Mouse (Mus musculus) cerebellum, adult 9-10 months (tissue): Measurements from ENCODE around the gene Ssh2.

Source experiments
- DNase-seq: peaks from one replicate; pipeline ENCODE4 v3.0.0; 2022

The Ssh2 gene

GRCm38 (mm10) chr11:77465111-77465510, 249.0 kb downstream of the Ssh2 start:
- DNase-seq: no peak

DNA sequence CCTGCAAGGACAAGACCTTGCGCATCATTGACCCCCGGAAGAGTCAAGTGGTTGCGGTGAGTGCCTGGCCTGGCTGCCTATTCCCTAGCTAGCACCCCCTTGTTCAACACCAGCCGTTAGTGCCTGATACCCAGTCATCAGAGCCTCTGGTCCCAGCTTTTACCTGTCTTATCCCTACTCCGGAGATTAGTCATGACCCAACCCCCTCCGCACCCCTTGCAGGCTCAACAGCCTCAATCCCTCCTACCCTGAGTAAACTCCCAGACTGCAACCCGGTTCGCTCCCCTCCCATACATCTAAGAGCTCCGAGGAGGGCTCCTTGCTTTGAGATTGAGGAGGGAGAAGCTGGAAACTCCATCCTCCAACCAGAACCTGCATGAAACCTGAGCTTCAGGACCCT, 250.5 kb downstream of the Ssh2 start:
- DNase-seq: no peak

GRCm38 (mm10) chr11:77467157-77467556, 251.1 kb downstream of the Ssh2 start:
- no peak for DNase-seq

- DNase-seq: peak; percentile 79
Measured at GRCm38 (mm10) chr11:77467784-77468183, 251.7 kb downstream of the Ssh2 start.

GRCm38 (mm10) chr11:77468397-77468796, 252.3 kb downstream of the Ssh2 start:
- DNase-seq: no peak

DNA sequence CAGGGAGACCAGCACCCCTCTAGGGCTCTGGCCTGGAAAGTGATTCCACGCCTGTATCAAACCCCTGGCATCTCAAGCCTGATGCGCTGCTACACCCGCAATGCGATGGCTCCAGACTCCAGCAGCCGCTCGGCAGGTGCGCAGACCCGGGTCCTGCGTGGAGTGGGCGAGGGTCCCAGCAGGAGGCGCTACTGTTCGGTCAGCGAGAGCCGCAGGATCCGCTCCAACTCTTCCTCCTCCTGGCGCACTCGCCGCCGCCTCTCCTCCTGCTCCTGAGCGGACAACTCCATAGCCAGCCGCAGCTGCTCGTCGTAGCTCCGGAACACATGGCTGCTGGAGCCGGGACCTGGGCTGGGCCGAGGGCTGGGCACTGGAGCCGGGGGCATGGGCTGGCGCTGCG, 255.3 kb downstream of the Ssh2 start:
- no peak for DNase-seq

DNA sequence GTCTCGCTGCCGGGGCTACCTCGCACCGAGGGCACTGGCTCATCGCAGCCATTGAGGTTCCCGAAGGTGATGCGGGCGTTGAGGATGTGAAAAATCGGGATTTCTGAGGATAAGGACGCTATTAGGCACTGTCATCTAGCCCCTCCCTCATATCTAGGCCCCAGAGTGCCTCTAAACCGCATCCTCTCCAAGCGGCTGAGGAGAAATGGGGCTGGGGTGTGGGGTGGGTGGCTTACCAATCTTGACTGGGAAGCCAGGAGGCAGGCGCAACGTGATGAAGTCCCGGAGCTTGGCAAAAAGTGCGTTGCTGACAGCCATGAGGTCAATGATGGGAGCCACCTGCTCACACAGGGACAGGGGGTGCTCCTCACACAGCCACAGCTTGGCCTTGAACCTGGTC, 256.7 kb downstream of the Ssh2 start:
- DNase-seq: no peak

- DNase-seq: no peak
Measured at GRCm38 (mm10) chr11:77476216-77476615, 260.1 kb downstream of the Ssh2 start.

GRCm38 (mm10) chr11:77476895-77477294, 260.8 kb downstream of the Ssh2 start:
- no peak for DNase-seq

DNA sequence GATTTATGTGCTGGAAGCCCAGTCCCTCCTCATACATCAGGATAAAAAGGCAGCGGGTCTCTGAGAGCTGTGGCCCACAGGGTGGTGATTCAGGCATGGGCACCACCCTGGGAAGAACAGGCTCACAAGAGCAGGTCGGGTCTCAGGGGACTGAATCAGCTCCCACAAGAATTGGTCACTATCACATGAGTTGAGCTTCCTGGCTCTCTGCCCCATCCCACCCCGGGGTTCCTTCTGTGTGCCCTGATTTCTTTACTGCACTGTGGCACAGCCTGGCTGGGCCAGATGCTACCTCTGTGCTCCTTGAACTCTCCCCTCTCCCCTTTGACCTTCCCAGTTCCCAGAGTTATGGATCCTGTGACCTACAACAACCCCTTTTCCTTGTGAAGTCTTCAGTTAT, 267.0 kb downstream of the Ssh2 start:
- DNase-seq: peak; percentile 54

DNA sequence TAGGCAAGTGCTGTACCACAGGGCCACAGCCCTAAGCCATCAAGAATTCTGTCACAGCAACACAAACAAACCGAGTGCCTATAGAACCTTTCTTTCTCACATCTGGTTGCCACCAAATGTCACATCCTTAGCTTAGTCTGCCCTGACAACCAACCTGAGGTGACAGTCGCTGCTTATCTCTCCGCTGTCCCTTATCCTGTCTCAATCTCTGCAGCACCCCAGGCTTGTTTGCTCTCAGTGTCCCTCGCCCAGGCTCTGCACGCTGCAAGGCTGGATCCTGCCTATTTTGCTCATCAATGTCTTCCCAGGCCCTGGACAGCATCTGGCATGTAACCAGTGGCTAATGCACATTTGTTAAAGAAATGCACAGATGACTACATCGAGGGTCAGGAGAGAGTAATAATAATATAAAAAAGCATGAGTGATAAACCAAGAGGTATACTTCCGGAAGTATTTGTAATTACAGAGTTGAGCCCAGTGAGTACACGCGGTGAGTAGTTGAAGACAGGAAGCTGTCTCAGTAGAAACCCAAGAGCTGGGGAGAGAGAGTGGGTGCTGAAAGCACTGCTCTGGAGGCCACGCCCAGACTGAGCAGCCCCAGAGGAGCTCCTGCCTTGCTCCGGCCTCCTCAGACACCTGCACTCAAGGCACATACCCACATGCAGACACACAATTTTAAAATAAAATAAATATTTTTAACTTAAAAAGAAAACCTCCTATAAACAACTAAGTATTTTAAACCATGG, 267.6 kb downstream of the Ssh2 start:
- no peak for DNase-seq

GRCm38 (mm10) chr11:77485229-77485628, 269.1 kb downstream of the Ssh2 start:
- DNase-seq: no peak

DNA sequence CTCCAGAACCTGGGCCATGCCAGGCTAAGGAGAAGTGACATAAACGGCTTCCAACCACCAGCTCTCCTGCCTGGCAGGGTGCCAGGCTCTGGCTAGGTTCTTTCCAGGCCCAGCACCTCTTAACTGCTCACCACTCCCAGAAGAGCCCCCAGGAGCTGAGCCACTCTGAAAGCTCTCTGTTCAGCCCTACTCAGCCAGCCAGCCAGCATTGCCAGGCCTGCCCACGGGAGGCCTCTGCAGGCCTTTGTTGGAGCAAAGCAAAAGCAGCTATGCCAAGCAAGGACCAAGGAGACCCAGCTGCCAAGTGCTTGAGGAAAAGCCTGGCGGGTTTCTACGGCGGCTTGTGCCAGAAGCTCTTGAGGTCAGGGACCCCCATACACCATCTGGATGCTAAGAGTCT, 270.7 kb downstream of the Ssh2 start:
- peak; percentile 78 for DNase-seq

GRCm38 (mm10) chr11:77488771-77489581, 272.9 kb downstream of the Ssh2 start:
- peak; percentile 66 for DNase-seq

DNA sequence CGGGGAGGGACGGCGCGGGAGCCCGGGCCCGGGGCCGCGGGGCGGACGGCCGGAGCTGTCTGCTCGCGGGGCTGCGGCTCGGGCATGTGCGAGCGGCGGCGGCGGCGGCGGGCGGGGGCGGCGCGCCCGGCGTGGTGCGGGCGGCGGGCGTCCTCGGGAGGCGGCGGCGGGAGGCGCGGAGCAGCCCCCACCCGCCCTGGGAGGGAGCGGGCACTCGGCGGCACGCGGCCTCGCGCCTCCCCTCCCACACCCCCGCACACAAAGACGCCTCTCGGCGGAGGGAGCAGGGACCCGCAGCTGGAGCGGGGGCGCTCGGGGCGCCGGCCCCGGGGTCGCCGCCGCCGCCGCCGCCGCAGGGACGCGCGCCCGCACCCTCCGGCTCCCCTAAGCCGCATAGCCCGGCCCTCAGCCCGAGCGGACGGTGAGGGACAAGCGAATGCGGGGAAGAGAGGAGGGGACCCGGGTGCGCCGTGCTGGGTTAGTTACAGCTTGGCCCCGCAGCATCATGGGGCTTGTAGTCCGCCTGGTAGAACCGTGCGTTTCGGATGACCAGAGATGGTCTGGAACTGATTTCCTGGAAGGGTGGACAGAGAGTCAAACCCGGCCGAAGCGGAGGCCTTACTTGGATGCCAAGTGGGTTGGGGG, 273.6 kb downstream of the Ssh2 start, which contains the start of gene Ankrd13b:
Gene Ankrd13b (minus strand): TSS at position 88 of the 645 bp plus-strand sequence.
- peak; percentile 86 for DNase-seq

- DNase-seq: no peak
Measured at GRCm38 (mm10) chr11:77490451-77490850, 274.4 kb downstream of the Ssh2 start.

DNA sequence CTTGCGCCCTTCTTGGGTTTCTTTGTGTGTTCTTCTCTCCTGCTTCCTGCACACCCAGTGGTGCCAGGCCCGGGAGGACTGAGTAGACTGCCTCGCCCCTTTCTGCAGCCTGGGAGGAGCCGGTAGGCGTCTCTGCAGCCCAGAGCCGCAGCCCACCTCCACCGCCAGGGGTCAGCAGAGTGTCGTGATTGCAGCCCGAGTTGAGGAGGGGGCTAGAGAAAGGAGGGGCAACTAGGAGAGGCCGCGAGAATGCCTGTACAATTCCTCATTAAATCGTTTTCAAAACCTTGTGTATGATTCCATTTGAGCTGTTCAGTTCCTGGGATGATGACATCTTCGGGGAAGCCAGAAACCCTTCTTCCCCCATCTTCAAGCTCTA, 275.0 kb downstream of the Ssh2 start:
- DNase-seq: peak; percentile 90

GRCm38 (mm10) chr11:77491502-77492291, 275.6 kb downstream of the Ssh2 start:
- DNase-seq: peak; percentile 75

DNA sequence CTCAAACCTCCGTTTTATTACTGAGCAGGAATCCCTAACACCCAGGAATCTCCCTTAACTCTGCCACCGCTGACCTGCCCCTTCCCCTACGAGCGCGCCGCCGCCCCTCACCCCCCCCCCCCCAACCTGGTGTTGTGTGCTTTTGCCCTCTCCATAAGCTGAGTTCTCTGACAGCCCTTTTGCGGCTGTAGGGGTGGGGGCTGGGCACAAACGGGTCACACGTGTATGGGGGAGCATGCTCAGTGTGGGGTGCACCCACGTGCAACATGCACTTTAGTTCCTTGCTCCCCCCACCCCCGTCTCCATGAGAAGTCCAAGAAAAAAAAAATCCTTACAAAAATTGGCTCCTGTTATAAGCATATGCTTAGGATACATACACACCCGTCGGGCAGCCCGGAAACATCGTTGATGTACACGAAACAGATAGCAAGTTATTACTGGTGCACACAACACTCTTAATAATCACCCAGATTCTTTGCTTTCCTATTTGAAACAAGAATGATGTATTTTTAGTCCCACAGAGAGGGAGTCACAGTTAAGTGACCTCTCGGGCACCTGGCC, 276.3 kb downstream of the Ssh2 start:
- peak; percentile 71 for DNase-seq

- DNase-seq: peak; percentile 93
Measured at GRCm38 (mm10) chr11:77492911-77493332, 276.8 kb downstream of the Ssh2 start.

- DNase-seq: peak; percentile 68
Measured at GRCm38 (mm10) chr11:77493512-77494343, 277.6 kb downstream of the Ssh2 start, which contains the start of gene Git1. Gene Git1, plus strand, starts transcription at chr11:77493562.

GRCm38 (mm10) chr11:77494344-77494676, 278.2 kb downstream of the Ssh2 start:
- no peak for DNase-seq
